Mouse (Mus musculus): ENCODE measurements around the gene Rps6kb2.

- no peak for TF ChIP-seq CTCF (IDR thresholded peaks at IDR 0.05; ENCODE audit: borderline replicate concordance, insufficient read depth, low read length)
- TF ChIP-seq POLR2A (IDR thresholded peaks at IDR 0.05; ENCODE audit: low read depth, low read length) = no peak
These were observed 9.8 kb upstream of the Rps6kb2 start for GRCm38 (mm10) chr19:4172925-4173324.
